Mouse (Mus musculus): ENCODE measurements around the gene Snd1.
A peak's percentile ranks its signal among the peaks of the same experiment; 100 is the strongest.

The Snd1 gene

DNA sequence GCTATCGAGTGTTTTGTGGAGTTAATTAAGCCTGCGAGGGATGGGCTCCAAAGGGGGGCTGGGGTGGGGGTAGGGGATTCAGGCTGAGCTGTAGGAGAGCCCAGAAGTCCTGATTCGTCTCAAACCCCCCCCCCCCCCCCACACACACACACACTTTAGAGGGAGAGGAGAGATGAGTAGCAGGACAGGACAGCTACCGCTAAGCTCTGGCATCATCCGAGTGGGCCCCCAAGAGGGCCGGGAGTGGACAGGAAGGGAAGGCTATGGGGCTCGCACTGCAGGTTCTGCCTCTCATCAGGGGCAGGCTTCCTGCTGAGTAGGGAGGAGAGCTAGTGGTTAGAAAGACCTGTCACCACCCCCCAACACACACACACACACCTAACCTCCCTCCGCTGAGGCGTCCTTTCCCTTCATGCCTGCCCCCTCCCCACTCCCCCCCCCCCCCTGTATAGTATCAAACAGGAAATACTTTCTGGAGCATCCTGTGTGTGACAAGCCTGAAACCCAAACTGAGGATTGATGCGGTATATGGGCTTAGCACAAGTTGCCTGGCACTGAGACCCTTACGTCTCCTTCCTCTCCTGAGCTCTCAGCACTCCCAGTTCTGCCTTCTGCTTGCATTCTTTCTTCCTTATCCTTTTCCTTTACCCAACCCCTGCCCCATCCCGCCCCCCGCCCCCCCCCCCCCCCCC, 456.8 kb downstream of the Snd1 start:
- DNase-seq, result no peak

DNA sequence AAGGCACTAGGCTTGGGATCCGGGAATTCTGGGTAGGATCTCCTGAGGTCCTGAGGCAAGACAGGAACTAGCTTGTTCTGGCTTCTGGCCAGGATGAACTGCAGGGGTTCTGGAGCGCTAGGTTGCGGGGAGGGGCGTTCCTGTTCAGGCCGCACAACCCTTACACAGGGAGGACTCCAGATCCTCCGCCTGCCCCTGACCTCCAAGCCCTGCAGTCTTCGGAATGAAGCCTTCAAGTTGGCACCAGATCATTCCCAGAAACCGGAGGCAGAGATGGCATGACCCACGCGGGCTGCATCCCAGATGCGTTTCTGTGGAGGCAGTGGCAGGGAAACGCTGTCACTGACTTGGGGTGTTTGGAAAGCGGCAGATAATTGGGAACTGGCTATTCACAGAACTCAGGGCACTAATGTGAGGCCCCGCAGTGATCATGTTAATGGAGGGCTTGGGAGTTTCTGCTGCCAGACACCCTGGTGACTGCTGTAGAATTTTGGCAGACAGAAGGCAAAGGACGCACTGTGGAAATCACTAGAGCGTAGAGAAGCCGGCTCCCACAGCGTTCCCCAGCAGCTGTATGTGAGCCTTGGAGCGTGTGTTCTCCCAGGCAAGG, 457.5 kb downstream of the Snd1 start:
- no peak for DNase-seq

DNA sequence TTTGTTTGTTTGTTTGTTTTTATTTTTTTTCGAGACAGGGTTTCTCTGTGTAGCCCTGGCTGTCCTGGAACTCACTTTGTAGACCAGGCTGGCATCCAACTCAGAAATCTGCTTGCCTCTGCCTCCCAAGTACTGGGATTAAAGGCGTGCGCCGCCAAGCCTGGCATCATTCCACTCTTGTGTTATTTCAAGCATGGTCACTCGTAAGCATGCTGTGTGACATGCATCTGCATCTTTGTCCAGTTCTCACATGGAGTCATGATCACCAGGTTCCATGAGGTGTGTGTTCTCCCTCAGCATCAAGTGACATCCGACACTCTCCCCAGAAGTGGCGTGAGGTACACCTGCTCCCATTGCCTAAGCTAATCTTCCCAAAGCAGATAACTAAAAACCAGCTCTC, 460.8 kb downstream of the Snd1 start:
- DNase-seq, result no peak

DNA sequence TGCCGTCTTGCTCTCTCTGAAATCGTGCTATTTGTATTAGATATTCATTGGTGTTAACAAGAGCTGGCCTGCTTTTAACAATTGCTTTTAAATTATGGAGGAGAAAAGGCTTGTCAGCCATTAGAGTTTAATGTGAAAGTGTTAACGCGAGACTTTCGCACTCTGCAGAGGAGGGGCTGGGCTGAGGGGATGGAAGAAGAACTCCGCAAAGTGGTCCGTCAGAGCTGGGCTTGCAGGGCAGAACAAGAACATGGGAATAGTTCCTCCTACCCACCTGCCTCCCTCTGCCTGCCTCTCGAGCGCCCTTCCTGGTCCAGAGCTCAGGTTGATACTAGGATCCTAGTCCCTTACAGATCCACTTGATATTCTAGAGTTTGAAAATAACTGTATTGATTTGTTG, 472.3 kb downstream of the Snd1 start:
- DNase-seq, result no peak

DNA sequence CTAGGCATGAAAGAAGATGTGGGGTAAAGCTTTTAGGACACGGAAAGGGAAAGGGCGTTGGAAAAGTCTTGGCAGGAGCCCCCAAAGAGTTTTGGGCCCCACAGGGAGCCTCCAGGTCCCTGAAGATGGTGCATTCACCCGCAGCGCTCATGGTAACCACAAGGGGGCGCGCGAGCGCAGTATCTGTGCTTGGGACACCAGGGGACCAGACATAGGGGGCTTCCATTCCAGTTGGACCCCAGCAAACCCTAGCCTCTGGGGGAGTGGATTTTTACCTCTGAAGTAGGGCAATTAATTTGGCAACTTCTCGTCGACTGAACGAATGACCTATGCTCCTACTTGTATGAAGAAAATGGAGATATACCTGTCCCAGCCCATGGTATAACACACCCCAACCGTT, 474.3 kb downstream of the Snd1 start:
- peak; percentile 74 for DNase-seq

DNA sequence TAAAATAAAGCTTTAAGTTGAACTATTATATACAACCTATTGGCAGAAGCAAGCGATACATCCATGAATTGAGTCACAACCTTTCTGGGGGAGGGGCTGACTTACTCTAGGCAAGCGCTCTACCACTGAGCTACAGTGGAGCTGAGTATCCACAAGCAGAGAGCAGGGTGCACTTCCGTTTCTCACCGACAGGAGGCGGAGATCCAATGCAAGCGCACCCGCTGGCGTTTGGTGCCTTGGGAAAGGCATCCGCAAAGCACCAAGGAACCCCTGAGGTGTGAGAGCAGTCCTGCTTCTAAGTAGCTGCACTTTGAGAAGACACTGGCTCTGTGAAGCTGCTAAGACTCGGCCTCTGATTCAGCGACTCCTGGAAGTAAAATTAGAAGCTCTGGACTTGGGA, 480.6 kb downstream of the Snd1 start:
- DNase-seq, result peak; percentile 60

DNA sequence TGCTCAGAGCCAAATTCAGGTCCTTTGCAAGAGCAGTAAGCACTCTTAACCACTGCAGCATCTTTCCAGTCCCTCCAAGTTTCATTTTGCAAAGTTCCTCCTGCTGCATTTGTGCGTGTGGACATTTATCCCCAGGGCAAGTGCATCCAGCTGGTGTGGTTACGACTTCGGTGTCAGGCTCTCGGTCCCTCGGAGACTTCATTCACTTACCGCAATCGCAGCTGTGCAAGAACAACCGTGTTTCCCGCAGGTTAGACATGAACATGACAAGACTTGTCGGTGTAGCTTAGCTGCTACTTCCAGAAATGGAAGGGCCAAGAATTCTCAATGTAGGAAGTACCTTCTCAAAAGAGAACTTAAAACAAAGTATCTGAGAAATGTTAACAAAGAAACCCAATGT, 482.5 kb downstream of the Snd1 start:
- no peak for DNase-seq

DNA sequence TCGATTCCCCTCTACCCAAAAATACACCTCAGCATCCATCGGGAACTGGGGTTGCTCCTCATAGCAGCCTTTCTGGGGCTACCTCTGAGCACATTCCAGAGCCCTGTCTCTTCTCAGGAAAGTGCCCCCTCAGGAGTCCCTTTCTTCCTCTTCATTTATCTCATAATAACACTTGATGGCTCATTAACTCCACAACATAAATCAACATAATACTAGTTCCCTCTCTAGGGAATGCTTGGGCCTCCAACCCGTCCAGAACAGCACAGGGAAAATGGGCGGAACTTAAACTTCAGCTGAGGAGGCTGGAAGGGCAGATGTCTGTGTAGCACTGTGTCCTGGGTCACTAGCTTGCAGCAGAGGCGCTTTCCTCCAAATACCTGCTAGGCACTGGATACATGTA, 488.2 kb downstream of the Snd1 start:
- DNase-seq, result no peak

DNA sequence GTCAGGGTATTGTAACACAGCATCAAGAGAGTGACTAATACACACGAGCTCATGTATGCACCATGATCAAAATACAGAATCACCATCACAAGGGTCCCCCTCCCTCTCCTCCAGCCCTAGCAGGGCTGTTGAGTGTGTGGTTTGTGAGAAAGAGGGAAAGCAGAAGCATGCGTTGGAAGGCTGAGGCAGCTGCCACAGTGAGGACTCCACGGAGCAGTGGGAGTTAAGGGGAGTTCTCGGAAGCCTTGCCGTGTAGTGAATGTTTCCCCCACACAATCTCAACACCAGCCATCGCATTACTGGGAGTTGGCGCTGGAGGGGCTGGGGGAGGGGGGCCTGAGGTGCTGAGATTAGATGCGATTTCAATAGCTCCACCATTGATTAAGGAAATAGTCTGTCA, 490.3 kb downstream of the Snd1 start:
- no peak for DNase-seq

DNA sequence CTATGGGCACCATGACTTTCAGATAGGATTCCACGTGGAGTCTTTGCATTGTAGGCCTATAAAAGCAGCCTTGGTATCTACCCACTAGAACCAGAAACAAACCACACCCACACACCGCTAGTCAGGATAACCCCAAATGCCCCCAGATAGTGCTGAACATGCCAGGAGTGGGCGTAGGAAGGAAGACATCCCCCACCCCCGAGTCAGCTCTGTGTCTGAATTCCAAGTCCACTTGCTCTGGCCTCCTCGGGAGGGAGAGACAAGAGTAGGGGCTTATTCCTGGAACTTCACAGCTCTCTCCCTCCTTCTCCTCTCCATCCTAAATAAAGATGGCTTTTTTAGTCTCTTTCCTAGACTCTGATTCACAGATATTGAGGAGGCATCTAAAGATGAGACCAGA, 494.7 kb downstream of the Snd1 start:
- DNase-seq, result no peak

DNA sequence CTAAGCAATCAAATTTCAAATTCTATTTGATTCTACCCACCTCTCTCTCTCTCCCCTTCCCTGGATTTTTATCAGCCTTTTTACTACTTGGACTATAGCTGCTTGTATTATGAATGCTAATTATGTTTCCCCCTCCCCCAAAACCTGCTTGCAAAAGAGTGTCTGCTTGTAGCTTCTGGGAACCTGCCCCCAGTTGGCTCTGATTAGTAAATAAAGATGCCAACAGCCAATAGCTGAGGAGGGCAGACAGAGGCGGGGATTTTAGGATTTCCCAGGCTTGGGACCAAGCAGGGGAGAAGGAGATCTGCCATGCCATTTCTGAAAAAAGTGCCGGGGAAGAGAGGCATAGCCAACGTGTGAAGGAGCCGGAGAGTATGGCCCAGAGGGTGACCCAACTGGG, 495.8 kb downstream of the Snd1 start:
- DNase-seq, result no peak

DNA sequence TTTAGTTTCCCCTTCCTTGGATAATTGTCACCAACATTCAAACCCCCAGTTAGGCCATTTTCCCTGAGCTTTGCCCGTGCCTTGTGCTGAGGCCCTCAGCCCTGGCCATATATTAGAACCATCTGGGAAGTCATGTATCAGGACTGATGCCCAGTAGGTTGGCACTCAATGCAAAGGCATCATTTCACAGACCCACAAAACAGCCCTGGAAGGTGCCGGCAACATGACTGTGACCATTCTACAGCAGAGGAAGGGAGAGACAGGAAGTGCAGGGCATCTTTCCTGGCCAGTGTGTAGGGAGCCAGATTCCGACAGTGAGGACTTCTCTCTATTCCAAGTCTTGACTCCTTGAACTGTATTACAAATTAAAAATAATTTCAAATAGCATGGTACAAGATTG, 499.6 kb downstream of the Snd1 start:
- DNase-seq, result no peak

DNA sequence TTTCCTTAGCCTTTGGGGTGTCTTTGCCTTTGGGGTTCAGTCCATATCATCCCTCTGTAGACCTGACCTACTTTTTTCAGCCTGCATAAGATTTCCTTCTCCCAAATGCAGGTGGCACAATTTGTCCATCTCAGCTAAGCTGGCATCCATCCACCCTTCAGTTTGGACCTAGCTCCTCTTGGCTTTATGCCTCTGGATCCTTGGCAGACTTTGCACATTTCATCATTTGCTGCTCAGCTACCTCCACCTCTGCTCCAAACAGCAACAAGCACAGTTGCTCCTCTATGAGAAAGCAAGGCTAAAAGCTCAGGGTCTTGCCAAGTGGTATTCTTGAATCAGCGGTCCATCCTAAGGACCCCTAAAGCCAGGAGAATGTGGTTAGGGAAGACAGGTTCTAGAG, 500.2 kb downstream of the Snd1 start:
- DNase-seq, result peak; percentile 60

DNA sequence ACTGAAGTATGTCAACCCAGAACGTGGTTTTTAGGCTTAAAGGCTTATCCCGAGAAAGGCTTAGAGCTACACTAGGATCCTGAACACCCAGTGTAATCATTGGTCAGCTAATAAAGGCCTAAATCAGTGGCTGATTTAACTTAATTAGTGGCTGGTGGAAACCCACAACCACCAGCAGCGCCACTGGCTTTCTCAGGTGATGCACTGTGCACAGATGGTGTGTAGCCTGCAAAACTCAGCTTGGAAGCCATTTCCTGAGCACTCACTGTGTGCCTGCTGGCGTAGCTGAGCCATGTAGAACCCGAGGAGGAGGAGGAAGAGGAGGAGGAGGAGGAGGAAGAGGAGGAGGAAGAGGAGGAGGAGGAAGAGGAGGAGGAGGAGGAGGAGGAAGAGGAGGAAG, 503.1 kb downstream of the Snd1 start:
- DNase-seq, result no peak

DNA sequence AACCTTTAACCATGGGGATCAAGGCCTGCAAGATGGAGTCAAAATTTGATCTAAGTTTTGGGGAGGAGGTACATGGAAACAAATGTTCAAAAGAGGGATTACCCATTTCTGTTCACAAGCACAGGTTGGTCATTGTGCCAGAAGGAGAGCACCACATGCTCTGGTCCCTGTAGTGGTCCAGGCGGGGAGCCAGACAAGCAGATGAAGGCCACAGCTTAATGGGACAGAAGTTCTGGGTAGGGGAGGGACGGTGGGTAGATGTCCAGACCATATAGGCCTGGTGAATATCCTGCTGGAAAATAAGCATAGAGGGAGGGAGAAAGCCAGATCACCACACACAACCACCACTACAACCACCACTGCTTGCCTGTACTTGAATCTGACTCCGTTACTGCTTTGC, 503.9 kb downstream of the Snd1 start:
- no peak for DNase-seq

DNA sequence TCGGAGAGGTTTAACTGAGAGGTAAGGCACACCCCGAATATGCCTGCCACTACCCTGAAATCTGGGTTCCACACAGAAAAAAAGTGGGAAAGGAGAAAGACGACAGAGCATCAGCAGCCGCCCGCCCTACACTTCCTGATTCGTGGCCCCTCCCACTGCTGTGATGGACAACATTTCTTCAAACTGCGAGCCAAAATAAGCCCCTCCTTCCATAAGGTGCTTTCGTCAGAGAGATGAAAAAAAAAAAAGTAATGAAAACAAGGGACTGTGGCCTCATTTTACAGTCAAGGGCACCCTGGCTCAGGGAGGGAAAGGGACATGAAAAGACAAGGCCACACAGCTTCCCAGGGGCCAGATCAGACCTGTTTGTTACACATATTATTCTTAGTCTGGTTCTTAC, 504.6 kb downstream of the Snd1 start:
- DNase-seq, result no peak

DNA sequence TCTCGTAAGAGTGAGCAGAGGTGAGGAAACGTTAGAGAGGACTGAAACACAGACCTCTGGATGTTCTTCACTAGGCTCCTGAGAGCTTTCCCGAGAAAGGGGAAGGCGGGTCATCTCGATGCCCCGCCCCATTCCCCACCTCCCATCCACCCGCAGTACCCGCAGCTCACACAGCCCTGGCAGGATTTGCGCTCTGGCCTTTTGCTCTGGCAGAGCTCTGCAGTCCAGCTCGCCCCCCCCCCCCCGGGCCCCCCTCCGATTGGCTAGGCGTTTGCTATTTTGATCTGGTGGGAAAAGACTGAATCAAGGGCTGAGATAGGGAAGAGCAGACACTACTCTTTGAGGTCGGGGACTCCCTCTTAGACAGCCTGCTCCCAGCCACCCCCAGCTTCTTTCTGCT, 505.3 kb downstream of the Snd1 start:
- peak; percentile 27 for DNase-seq

DNA sequence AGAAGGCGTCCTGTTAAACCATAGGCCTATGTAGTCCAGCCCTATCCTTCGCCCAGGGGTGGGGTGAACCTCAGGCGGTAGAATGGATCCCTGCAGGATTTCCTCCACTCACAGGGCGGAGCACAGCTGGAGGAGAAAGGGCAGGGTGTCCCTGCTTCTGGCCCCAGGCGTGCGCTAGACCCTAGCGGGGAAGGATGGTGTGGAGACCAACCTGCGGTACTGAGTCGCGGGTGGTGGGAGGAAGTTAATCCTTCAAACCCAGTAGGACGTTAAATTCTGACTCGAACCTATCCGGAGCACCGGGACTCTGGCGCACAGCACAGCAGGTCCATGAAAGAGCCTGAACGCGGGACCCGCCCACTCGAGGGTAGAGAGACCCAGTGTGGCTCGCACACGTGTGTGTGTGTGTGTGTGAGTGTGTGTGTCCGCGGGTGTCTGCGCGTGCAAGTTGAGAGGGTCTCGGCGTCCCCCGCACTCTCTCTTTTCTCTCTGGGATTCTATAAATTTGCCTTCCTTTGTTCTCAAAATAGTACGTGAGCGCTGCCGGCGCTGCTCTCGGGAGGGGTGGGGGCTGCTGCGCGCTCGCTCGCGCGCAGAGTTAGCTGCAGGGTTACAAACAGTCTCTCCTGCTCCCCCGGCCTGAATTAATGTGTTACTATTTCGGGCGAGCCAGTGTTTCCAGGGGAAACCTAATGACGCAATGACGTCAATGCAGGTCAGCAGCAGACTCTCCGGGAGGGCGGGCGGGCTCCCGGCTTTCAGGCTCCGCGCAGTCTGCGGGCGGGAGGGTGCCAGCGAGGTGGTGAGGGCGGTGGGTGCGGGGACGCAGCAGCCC, 506.0 kb downstream of the Snd1 start:
- DNase-seq, result peak; percentile 67

DNA sequence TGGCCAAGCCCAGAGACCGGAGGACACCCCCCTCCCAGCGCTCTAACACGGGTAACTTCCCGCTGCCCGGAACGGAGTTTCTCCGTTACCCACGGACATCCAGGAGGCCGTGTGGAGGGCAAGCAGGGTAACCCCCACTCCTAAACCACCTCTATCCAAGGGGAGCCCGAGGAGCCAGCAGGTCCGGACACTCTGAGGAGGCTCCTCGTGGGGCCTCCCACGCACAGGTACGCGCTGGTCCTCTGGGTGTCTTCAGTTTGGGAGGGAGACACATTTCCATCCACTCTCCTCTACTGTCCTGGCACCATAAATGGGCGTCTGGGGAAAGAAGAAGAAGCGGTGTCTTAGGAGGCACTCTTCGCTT, 506.6 kb downstream of the Snd1 start:
- DNase-seq, result no peak

DNA sequence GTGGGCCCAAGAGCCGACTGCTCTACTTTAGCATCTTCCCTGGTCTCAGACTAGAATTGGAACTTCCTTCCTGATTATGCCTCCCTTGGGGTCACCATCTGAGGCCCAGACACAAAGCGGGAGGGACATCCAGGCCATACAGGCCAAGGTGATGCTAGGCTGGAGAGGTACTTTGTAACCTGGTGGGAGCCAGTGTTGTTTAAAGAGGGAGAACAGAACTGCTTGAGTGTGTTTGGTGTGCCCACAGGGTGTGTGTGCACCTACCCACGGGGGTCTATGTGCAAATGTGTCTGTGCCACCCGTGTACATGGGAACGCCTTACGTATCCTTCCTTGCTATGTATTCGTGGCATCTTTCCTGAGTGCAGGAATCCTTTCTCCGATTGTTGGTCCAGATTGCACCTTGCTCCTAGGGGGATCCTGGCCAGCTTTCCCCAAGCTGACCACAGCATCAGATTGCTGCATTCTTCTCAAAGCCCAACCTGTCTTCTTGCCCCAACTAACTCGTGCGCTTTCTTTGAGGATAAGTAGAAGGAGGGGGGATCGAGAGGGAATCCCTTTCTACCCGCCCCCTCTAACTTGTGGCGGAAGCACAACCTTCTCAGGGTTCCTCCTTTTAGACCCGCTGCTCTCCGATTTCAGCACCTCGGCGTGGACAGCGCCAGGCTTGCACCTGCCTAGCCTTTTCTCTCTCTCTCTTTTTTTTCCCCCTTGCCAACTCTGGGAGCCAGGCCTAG, 507.2 kb downstream of the Snd1 start:
- DNase-seq, result peak; percentile 78

DNA sequence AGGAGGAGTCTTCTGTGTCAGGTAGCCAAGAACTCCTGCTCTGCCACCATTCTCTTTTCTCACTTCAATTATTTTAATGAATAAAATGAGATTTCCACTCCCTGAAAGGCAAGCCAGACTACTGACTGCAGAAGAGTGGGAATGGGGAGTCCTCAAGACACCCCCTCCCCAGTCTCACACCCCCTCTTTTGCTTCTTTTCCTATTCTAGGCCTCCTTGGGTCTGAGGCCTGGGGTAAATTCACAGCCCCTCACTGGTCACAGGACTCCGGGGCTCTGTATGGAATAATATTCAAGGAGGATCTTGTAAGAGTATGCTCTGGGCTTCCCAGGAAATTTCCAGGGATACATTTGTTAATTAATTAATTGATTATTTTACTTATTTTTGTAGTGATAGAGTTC, 507.9 kb downstream of the Snd1 start:
- DNase-seq, result no peak

Measured in kidney, adult 18-20 months (tissue).